Mouse (Mus musculus) WW6 (cell line): ENCODE measurements around the gene Lif.
A peak's percentile ranks its signal among the peaks of the same experiment; 100 is the strongest.

Experiments used
- DNase-seq: peaks from one replicate; pipeline ENCODE4 v3.0.0-alpha.2; 2013; ENCODE audit warnings: low read depth, low spot score

Gene Lif

DNA sequence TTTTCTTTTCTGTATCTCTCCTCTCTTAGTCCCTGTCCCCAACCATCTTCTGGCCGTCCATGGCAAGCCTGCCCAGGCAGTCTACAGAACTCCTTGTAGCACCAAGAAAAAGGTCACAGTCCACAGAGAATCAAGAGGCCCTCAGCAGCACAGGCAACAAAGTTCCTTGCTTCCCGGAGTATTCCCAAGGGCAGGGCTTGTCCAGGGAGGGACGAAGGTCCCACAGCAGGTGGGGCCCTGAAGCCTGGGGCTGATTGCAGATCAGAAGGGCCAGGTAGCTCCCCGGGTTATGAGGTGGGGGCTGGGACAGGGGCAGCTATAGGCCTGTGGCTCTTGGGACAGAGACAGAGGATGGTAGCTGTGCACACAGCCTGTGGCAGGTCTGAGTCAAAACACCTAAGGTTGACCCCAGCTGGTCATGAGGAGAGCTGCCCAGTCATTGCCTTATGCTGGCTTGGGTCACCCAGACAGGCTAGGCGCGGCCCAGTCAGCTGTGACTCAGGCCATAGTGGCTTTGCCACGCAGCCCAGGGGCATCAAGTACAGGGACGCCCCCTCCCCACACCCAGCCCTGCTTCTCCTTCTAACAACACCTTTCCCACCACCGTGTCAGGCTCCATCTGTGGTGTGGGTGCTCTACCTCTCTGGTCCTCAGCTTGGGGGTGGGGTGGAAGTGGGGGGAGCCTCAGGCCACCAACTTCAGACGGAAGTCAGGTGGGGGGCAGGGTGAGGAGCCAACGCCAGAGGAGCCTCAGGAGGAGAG is at the start of gene Lif:
TSS of gene Lif (plus strand) at position 712 of the 762 bp plus-strand sequence.
- DNase-seq = no peak

DNA sequence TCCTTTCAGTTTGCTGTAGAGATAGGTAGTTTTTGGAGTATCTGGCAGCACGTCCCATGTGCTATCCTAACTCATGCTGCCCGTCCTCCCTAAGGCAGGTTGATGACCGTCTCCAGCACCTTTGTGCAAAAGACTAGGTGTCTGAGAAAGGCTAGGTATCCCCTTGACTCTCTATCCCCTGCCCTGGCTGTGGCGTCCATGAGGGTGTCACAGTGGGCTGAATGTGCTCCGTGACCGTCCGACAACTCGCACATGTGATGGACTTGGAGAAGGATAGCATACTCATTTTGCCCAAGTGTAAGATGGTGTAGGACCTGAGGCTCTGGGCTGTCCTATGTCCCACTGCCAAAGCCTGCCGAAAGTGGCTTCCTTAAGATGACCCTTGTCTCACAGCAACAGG is 49.7 kb upstream of the Lif start:
- DNase-seq = no peak

GRCm38 (mm10) chr11:4209556-4209955 is 47.8 kb upstream of the Lif start:
- DNase-seq = no peak

GRCm38 (mm10) chr11:4210786-4211185 is 46.6 kb upstream of the Lif start:
- DNase-seq = no peak

- no peak for DNase-seq
These were observed 44.2 kb upstream of the Lif start for GRCm38 (mm10) chr11:4213107-4213506.

GRCm38 (mm10) chr11:4214572-4214971 is 42.8 kb upstream of the Lif start:
- DNase-seq = no peak

DNA sequence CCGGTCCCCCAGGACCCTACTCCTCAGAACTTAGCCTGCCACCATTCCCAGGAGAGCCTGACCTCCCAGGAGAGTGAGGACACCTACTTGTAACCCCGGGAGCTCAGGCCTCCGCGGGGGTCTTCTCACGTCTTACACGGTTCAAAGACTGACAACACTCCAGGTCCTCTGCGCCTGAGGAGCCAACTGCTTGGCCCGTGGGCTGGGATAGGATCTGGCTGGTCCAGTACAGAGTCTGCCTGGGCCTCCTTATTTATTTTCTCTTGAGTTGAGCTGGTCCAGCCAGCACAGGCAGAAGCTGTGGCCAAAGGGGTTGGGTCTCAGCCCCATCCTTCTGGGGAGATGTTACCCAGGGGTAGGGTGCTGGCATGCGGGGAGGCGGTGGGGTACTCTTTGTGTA is 42.3 kb upstream of the Lif start:
- no peak for DNase-seq

DNA sequence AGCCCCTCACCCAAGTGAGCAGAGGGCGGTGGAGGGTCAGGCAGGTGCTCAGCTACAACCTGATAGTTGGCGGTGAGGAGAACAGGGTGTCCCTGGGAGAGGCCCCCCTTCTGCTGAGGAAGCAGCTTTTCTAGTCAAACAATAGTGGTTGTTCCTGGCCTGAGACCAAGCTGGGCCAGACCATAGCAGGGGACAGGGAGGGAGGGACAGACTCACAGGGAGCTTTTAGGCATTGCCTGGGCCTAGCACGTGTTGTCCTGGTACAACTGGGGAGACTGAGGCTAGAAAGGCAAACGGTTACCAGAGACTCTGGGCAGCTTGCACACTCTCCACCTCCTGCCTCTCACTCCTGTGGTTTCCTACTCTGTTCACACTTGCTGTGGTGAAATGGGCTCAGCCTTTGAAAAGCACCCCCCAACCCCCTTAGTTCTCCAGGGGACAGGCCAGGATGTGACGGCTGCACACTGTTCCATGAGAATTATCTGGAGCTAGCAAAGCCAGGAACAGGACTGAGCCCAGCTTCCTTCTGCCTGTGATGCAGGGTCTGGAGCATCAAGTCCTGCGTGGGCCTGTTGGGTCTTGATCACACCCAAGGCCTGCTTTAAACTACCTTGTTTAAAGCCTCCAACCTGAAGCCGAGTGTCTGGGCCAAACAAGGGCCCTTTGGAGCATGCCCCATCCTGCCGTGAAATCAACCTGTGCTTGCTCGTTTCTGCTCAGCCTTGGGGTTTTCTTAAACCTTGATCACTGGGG is 40.9 kb upstream of the Lif start:
- no peak for DNase-seq

DNA sequence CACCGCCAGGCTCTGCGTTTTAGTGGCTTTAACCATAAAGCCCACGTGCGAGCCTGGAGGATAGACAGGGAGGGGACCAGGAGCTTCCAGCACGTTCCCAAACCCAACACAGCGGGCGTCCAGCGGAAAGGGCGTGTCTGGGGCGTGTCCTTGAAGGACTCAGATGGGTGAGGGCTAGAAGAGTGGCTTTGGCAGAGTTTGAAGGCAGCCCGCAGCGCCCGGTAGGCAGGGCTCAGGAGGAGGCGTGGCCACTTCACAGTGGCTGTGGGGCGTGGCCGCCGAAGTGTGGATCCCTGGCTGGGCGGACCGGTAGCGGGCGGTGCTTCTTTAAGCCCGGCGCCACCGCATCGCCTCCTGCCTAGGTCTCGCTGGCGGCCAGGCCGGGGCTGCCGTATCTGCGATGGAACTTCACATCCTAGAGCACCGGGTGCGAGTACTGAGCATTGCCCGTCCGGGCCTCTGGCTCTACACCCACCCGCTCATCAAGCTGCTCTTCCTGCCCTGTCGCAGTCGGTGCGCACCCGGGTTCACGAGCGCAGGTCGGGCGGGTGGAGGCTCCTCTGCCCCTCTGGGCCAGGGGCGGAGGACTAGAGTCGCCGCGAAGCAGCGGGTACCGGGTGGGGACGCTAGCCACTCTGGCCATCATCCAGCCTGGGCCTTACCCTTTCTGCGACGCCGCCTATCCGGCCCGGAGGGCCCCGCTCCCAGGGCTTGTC is 39.3 kb upstream of the Lif start, which contains the start of gene Castor1:
TSS of gene Castor1 (plus strand) at position 312 of the 716 bp plus-strand sequence.
- DNase-seq = peak; percentile 97

DNA sequence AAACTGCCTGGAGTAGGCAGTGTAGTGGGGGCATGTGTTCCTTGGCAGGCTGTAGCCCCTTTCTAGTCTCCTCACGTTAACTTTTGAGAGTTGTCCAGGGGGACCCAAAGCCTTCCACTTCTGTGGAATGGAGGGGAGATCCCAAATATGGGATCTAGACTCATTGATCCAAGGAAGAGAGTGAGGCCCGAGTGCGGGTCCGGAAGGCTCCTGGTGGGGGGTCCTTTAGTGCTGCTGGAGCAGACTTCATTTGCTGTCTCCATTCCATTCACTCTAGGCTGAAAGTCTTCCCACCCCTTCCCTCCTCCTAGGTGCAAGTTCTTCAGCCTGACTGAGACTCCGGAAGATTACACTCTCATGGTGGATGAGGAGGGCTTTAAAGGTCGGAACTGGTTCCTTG is 38.7 kb upstream of the Lif start:
- no peak for DNase-seq

DNA sequence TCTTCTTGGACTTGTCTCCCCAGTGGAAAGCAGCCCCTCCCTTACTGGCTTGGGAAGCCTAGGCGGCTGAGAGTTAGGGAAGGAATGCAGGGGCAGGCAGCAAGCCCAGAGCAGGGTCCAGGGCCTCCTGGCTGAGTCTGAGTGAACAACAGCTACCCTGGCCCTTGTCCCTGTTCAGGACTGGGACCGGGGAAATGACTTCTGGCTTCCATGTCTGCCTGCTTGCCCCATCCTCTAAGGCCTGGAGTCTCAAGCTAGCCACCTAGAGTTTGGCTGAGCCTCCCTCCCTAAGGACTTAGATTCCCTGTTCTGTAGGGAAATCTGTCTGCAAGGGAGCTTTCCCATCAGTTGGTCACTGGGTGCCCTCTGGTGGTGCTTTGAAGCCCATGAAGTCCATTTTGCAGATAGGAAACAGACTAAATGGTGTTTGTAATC is 38.0 kb upstream of the Lif start:
- no peak for DNase-seq

DNA sequence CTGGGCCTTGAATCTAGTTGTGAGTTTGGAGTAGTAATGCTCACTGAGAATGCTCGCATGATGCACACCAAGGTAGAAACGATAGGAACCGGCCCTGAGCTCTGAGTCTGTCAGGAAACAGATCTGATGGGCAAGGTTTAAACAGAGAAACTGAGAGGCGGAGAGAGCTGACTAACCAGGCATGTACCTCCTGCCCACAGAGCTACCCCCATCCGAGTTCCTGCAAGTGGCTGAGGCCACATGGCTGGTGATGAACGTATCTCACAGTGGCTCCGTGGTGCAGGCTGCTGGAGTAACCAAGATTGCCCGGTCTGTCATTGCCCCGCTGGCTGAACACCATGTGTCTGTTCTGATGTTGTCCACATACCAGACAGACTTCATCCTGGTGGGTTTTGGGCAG is 37.4 kb upstream of the Lif start:
- no peak for DNase-seq

GRCm38 (mm10) chr11:4220443-4221400 is 36.6 kb upstream of the Lif start:
- DNase-seq = peak; percentile 66

GRCm38 (mm10) chr11:4222046-4222950 is 35.1 kb upstream of the Lif start:
- DNase-seq = no peak

DNA sequence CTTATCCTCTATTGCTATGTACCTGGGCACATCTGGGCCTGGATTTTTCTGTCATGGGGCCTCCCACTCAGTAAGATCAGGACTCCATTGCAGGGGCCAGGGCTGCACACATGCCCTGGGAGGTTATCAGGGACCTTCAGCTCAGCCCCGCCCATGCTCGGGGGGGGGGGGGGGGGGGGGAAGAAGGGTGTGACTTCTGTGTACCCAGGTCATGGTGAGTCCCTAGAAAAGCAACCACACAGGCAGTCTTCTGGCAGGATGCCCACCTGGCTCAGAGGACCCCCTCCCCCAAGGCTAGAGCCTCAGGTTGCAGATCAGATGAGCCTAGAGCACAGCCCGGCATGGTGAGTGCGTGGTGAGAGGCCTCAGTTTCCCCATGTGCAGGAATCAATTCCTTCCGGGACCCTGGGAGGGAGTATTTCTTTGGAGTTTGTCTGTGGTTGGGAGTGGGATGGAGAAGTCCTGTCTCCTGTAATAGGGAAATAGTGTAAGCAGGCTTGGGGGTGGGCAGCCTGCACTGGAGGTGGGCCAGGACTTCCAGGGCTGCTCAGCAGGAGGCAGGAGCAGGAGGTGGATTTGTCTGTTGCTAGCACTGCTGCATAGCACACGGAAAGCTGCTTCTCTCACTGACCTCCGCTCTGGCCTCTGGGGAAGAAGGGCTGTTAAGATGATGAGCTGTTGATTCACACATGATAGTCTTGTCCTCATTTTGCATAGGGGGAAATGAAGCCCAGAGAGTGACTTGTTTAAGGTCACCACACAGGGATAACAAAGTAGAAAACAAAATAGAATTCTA is 33.8 kb upstream of the Lif start:
- DNase-seq = no peak

- DNase-seq = no peak
These were observed 33.1 kb upstream of the Lif start for GRCm38 (mm10) chr11:4224223-4224622.

DNA sequence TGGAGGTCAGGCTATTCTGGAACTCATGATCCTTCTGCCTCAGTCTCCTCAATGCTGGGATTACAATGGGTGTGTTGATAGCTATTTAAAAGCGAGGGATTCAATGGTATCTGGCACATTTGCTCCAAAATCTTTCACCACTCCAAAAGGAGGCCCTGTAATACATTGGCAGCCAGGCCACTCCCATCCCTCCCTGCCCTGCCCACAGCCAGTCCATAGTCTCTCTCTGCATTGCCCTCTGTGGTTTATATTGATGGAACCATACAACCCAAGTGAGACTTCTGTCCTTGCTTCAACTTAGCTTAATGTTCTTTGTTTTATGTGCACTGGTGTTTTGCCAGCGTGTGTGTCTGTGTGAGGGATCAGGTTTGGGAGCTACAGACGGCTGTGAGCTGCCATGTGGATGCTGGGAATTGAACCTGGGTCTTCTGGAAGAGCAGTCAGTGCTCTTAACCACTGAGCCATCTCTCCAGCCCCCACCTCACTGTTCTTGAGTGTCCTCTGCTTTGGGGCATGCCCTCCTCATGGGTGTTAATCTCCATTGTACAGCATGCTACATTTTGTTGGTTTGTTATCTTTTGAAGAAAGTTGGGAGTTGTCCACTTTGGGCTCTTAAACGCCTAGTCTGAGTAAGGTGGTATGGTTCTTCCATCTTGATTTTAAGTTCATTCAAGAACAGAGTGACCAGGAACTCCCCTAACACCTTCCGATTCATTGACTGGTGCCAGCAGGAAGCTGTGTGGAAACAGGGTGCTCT is 30.6 kb upstream of the Lif start:
- no peak for DNase-seq

GRCm38 (mm10) chr11:4228463-4228862 is 28.9 kb upstream of the Lif start:
- no peak for DNase-seq

GRCm38 (mm10) chr11:4229841-4230240 is 27.5 kb upstream of the Lif start:
- no peak for DNase-seq
